17 mouse cellular contexts compared by ENCODE assay signal in the genomic region with DNA sequence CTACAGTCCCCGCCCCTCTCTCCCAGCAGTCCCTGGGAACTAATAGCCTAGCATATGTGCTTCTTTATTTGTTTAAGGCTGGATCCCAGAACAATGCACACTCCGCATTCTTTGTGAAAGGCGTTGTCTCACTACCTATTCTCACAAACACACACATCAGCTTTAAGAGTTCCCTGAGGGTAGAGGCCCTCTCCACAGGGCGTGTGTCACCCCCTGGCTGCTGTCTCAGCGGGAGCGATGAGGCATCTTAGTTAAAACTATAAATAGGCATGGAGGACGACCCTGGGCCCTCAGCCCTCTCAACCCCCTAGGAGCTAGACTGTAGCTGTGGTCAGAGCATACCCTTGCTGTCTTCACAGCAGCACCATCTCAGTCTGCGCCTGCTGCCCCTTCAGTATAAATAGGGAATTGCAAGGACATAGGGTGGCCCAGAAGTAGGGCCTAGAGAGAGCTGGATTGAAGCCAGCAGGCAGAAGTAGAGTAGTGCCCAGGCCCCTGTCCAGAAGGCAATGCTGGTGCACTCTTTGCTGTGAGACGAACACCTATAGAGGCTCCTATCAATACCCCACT.
DNase-seq lines count a peak whose midpoint lies in the region; ATAC-seq and TF ChIP-seq lines count a peak whose summit lies in the region.
"Had no signal": no experiment of that assay in that cellular context is flagged by ENCODE, and none has a peak within 500 bp of the region (broad histone marks: within the 10 kb centered on the region; RNA-seq: fewer than 3 reads in every experiment).

No protein-coding gene starts in this region.

- no peak overlapping the region for H3K4me3 ChIP-seq in forebrain, postnatal 0 days (ENCODE audit: low read depth, low read length)
- H3K4me3 ChIP-seq in forebrain, embryonic 16.5 days (replicated peaks; ENCODE audit: low read length): no peak overlapping the region
- H3K4me3 ChIP-seq in megakaryocyte, embryonic 14.5 days (replicated peaks): peak overlapping the region; percentile 11
- H3K4me3 ChIP-seq in stomach, postnatal 0 days (ENCODE audit: low read depth, low read length): no peak overlapping the region
- H3K4me3 ChIP-seq in kidney, embryonic 15.5 days (replicated peaks): no peak overlapping the region
- H3K4me3 ChIP-seq in midbrain, embryonic 11.5 days (ENCODE audit: low read depth, low read length): no peak overlapping the region
- H3K4me3 ChIP-seq: heart, embryonic 13.5 days had no signal

- no peak for TF ChIP-seq EP300 in stomach, postnatal 0 days (optimal IDR thresholded peaks at IDR 0.05)

- ATAC-seq in forebrain, postnatal 0 days: no peak
- no peak for ATAC-seq in forebrain, embryonic 16.5 days
- ATAC-seq in megakaryocyte, adult 5-6 weeks (ENCODE audit: poor library complexity, severe bottlenecking): no peak
- no peak for ATAC-seq in stomach, postnatal 0 days (ENCODE audit: low FRiP score, low TSS enrichment)
- ATAC-seq in kidney, embryonic 15.5 days (replicated peaks; ENCODE audit: low FRiP score): no peak
- no peak for ATAC-seq in midbrain, embryonic 11.5 days (ENCODE audit: low FRiP score)
- ATAC-seq: inflammation-experienced regulatory T-cells, adult 6 months; Patski had no signal

- WGBS in forebrain, postnatal 0 days: 66% methylated on average over 9 of the region's 9 CpGs
- 72% methylated on average over 9 of the region's 9 CpGs for WGBS in forebrain, embryonic 16.5 days
- WGBS in stomach, postnatal 0 days: 55% methylated on average over 9 of the region's 9 CpGs
- WGBS in kidney, embryonic 15.5 days: 75% methylated on average over 9 of the region's 9 CpGs
- WGBS in midbrain, embryonic 11.5 days: 73% methylated on average over 9 of the region's 9 CpGs

- no peaks in the 10 kb centered on the region for H3K27me3 ChIP-seq in forebrain, postnatal 0 days (ENCODE audit: insufficient read depth, low read length)
- H3K27me3 ChIP-seq in forebrain, embryonic 16.5 days (replicated peaks; ENCODE audit: control insufficient read depth, insufficient read depth, low read length): no peaks in the 10 kb centered on the region
- no peaks in the 10 kb centered on the region for H3K27me3 ChIP-seq in megakaryocyte, embryonic 14.5 days (replicated peaks)
- H3K27me3 ChIP-seq in stomach, postnatal 0 days (ENCODE audit: control insufficient read depth, insufficient read depth, low read length): no peaks in the 10 kb centered on the region
- no peaks in the 10 kb centered on the region for H3K27me3 ChIP-seq in kidney, embryonic 15.5 days
- H3K27me3 ChIP-seq in midbrain, embryonic 11.5 days (ENCODE audit: control insufficient read depth, insufficient read depth, low read length): no peaks in the 10 kb centered on the region
- H3K27me3 ChIP-seq: heart, embryonic 13.5 days; Patski had no signal

- H3K9ac ChIP-seq in forebrain, postnatal 0 days: no peak overlapping the region
- no peak overlapping the region for H3K9ac ChIP-seq in forebrain, embryonic 16.5 days (replicated peaks; ENCODE audit: low read depth, low read length)
- H3K9ac ChIP-seq in stomach, postnatal 0 days (ENCODE audit: low read length): no peak overlapping the region
- H3K9ac ChIP-seq in kidney, embryonic 15.5 days: no peak overlapping the region
- no peak overlapping the region for H3K9ac ChIP-seq in midbrain, embryonic 11.5 days (ENCODE audit: low read length)
- H3K9ac ChIP-seq: heart, embryonic 13.5 days had no signal

- no peak for DNase-seq in forebrain, postnatal 0 days
- peak; percentile 17 for DNase-seq in embryo, embryonic 10.5 days (ENCODE audit: low spot score)
- DNase-seq in stomach, postnatal 0 days (ENCODE audit: low spot score): no peak
- DNase-seq in midbrain, embryonic 11.5 days (ENCODE audit: low spot score, missing footprints): no peak
- DNase-seq: adrenal gland, postnatal 10 days; gastrocnemius, postnatal 14 days; kidney, postnatal 36 days; lung, postnatal 14 days; midbrain, embryonic 14.5 days; thymus, postnatal 36 days had no signal

- no peak overlapping the region for H3K27ac ChIP-seq in forebrain, postnatal 0 days (ENCODE audit: low read depth, low read length)
- H3K27ac ChIP-seq in forebrain, embryonic 16.5 days (ENCODE audit: low read length): no peak overlapping the region
- H3K27ac ChIP-seq in stomach, postnatal 0 days (replicated peaks): no peak overlapping the region
- no peak overlapping the region for H3K27ac ChIP-seq in kidney, embryonic 15.5 days
- H3K27ac ChIP-seq in midbrain, embryonic 11.5 days (ENCODE audit: low read depth, low read length): no peak overlapping the region
- H3K27ac ChIP-seq: heart, embryonic 13.5 days had no signal

- no peak overlapping the region for H3K4me2 ChIP-seq in forebrain, postnatal 0 days (ENCODE audit: low read depth)
- H3K4me2 ChIP-seq in forebrain, embryonic 16.5 days (ENCODE audit: low read length): no peak overlapping the region
- no peak overlapping the region for H3K4me2 ChIP-seq in stomach, postnatal 0 days (replicated peaks; ENCODE audit: low read depth)
- no peak overlapping the region for H3K4me2 ChIP-seq in kidney, embryonic 15.5 days
- H3K4me2 ChIP-seq in midbrain, embryonic 11.5 days: no peak overlapping the region
- H3K4me2 ChIP-seq: heart, embryonic 13.5 days had no signal

- H3K36me3 ChIP-seq in forebrain, postnatal 0 days (ENCODE audit: insufficient read depth): no peaks in the 10 kb centered on the region
- H3K36me3 ChIP-seq in forebrain, embryonic 16.5 days (ENCODE audit: control insufficient read depth, insufficient read depth): no peaks in the 10 kb centered on the region
- H3K36me3 ChIP-seq in megakaryocyte, embryonic 14.5 days (replicated peaks; ENCODE audit: low read length): no peaks in the 10 kb centered on the region
- no peaks in the 10 kb centered on the region for H3K36me3 ChIP-seq in stomach, postnatal 0 days (ENCODE audit: control insufficient read depth, insufficient read depth, low read length)
- H3K36me3 ChIP-seq in kidney, embryonic 15.5 days: no peaks in the 10 kb centered on the region
- no peaks in the 10 kb centered on the region for H3K36me3 ChIP-seq in midbrain, embryonic 11.5 days (ENCODE audit: control insufficient read depth, insufficient read depth, low read length)
- H3K36me3 ChIP-seq: heart, embryonic 13.5 days had no signal

- peak; percentile 31; the same call in 1 of the 2 replicates for TF ChIP-seq CTCF in forebrain, postnatal 0 days (IDR thresholded peaks at IDR 0.05; ENCODE audit: low read depth)
- TF ChIP-seq CTCF in stomach, postnatal 0 days (IDR thresholded peaks at IDR 0.05; ENCODE audit: low read depth): peak; percentile 41

- H3K4me1 ChIP-seq in forebrain, postnatal 0 days (ENCODE audit: insufficient read depth): no peaks in the 10 kb centered on the region; the same call in 1 of the 2 replicates
- H3K4me1 ChIP-seq in forebrain, embryonic 16.5 days (replicated peaks; ENCODE audit: control insufficient read depth, insufficient read depth, low read length): peaks cover 7% of the 10 kb centered on the region
- H3K4me1 ChIP-seq in megakaryocyte, embryonic 14.5 days: no peaks in the 10 kb centered on the region
- no peaks in the 10 kb centered on the region for H3K4me1 ChIP-seq in stomach, postnatal 0 days (replicated peaks; ENCODE audit: control insufficient read depth, insufficient read depth)
- no peaks in the 10 kb centered on the region for H3K4me1 ChIP-seq in kidney, embryonic 15.5 days
- no peaks in the 10 kb centered on the region for H3K4me1 ChIP-seq in midbrain, embryonic 11.5 days (ENCODE audit: control insufficient read depth, insufficient read depth, low read length)

- no peaks in the 10 kb centered on the region for H3K9me3 ChIP-seq in forebrain, postnatal 0 days (ENCODE audit: low read length)
- H3K9me3 ChIP-seq in forebrain, embryonic 16.5 days (ENCODE audit: control insufficient read depth, low read length): no peaks in the 10 kb centered on the region
- H3K9me3 ChIP-seq in megakaryocyte, embryonic 14.5 days: peaks cover 76% of the 10 kb centered on the region
- H3K9me3 ChIP-seq in stomach, postnatal 0 days (ENCODE audit: control insufficient read depth, low read length): no peaks in the 10 kb centered on the region
- no peaks in the 10 kb centered on the region for H3K9me3 ChIP-seq in kidney, embryonic 15.5 days (replicated peaks)
- no peaks in the 10 kb centered on the region for H3K9me3 ChIP-seq in midbrain, embryonic 11.5 days (ENCODE audit: control insufficient read depth, low read length)
- H3K9me3 ChIP-seq: heart, embryonic 13.5 days had no signal
